Mouse (Mus musculus) E14TG2a.4 (cell line): ENCODE data around the gene Xirp1.

Source experiments
- CTCF ChIP-seq: conservative IDR thresholded peaks from 2 replicates; pipeline ENCODE4 v1.5.1; 2014; ENCODE audit warnings: low read length
- NANOG ChIP-seq: IDR thresholded peaks from 2 replicates; pipeline ENCODE4 v1.6.1; 2014; ENCODE audit warnings: borderline replicate concordance, low read length, mixed read lengths

DNA sequence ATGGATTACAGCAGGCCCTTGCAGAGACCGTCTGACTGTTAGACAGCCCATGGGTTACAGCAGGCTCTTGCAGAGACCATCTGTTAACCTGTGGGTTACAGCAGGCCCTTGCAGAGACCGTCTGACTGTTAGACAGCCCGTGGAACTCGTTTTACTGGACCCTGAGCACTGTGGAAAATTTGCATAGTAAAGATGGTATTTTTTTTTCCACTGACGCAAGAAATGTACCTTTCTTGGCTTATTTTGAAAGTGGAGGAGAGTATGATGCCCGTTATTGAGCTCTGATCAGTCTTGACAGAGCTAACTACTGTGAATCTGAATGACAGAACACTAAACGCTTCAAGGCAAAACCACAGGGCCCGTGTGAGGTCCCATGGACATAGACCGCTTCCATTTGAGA is 32.8 kb upstream of the Xirp1 start:
- TF ChIP-seq CTCF (no peak), NANOG (no peak)
